Mouse (Mus musculus) monocyte, adult 2 months (primary cell): ENCODE measurements around the gene P2rx7.
"Not testable (repeated sequence)": the region's sequence is repeated elsewhere in the genome, so short reads cannot be mapped to it uniquely, and the experiment has no call there.

Experiments used
- DNase-seq, 2 experiments: peaks; one replicate each; pipeline ENCODE4 v3.0.0; 2022; ENCODE audit warnings: low spot score in 2 of 2, low read depth in 1 of 2

P2rx7 gene

GRCm38 (mm10) chr5:122645290-122645689, 1.6 kb downstream of the P2rx7 start:
- DNase-seq, result no peak

DNA sequence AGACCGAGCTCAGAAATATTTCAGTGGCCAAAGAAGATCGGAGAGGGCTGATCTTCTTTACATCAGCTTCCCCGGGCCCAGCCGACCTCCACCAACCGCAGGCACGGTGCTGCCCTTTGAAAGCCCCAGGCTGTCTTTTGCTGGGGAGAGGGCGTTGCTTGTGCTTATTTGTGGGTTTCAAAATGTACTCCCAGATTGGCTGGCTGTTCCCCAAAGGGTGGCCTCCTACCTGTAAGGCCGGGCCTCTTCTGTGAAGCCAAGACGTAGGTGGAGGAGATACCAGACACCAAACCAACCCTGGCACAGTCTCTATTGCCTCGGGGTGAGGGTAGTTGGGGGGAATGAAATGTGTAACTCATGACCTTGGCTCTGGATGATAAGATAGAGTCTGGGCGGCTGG, 2.3 kb downstream of the P2rx7 start:
- DNase-seq, result no peak

- no peak for DNase-seq
Measured at GRCm38 (mm10) chr5:122647256-122647924, 3.7 kb downstream of the P2rx7 start.

DNA sequence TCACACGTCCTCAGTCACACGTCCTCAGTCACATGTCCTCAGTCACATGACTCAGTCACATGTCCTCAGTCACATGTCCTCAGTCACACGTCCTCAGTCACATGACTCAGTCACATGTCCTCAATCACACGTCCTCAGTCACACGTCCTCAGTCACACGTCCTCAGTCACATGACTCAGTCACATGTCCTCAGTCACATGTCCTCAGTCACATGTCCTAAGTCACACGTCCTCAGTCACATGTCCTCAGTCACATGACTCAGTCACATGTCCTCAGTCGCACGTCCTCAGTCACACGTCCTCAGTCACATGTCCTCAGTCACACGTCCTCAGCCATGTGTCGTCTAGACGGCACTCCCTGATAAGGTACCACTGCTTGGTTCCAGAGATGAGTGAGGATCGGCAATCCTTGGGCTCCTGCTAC, 4.3 kb downstream of the P2rx7 start:
- not testable (repeated sequence) for DNase-seq

- no peak for DNase-seq
Measured at GRCm38 (mm10) chr5:122649264-122649663, 5.6 kb downstream of the P2rx7 start.

DNA sequence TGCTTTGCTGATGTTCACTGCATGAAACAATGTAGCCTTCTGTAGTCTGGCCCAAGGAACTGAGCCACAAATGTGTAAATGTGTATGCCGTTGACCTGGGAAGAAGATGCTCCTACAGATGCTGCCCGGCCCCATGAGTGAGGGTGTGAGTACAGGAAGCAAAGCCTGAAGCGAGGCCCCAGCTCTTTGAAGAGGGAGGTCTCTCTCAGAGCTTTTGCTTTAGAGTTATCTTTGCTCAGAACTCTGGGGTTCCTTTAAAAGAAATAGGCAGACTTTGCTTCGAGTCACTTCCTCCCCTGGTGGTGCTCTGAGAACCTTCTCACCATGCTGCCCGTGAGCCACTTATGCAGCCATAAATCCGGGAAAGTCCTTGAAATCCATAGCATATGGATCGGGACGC, 6.4 kb downstream of the P2rx7 start:
- DNase-seq, result no peak

- no peak for DNase-seq
Measured at GRCm38 (mm10) chr5:122652506-122652905, 8.8 kb downstream of the P2rx7 start.

GRCm38 (mm10) chr5:122653112-122653445, 9.4 kb downstream of the P2rx7 start:
- DNase-seq, result no peak

DNA sequence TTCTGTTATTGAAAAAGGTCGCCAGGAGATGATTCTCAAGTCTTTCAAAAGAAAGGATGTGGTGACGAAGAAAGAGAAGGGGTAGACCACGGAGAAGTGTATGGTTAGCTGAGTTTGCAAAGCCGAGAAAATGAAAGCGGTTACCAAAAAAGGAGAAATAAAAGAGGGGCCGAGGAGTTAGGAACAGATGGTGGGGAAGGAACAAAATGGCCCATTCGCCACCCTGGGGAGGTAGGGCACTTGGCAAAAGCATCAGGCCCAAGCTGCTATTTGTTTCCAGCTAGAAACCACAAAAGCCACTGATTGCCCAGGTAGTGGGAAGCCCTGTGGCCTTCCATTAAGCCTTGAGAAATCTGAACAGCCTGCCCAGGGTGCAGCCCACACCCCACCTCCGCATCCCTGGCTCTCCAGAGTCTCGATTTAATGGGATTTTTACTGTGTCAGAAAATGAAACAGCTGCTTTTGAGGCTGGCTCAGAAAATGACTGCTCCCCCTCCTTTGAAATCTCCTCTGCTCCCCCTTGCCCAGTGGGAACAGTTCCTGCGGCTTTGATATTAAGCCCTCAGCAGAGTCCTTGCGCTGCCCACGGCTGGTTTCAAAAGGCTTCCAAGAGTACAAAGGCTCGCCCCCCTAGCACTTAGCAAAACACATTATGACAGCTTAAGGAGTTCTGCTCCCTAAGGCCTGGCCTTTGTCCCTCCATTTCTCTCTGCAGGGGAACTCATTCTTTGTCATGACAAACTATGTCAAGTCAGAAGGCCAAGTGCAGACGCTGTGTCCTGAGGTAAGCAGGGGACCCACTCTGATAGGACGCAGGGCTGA, 9.9 kb downstream of the P2rx7 start:
- DNase-seq, result no peak

DNA sequence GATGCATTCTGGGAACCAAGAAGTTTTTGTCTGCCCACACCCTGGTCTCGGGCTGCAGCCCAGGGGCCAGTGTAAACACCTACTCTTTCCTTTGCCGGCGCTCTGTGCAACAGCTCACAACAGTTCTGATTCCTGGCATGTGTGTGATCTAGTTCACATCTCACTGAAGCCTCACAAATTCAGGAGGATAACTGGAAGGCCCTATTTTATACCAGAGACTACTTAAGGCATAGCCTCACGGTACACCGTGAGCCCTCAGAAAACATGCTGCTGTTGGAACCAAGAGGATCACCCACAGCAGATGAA, 10.5 kb downstream of the P2rx7 start:
- DNase-seq, result no peak

GRCm38 (mm10) chr5:122656808-122657207, 13.1 kb downstream of the P2rx7 start:
- DNase-seq, result no peak

- peak in 1 of 2 experiments; percentile 17 for DNase-seq
Measured at GRCm38 (mm10) chr5:122662501-122662900, 18.8 kb downstream of the P2rx7 start.

DNA sequence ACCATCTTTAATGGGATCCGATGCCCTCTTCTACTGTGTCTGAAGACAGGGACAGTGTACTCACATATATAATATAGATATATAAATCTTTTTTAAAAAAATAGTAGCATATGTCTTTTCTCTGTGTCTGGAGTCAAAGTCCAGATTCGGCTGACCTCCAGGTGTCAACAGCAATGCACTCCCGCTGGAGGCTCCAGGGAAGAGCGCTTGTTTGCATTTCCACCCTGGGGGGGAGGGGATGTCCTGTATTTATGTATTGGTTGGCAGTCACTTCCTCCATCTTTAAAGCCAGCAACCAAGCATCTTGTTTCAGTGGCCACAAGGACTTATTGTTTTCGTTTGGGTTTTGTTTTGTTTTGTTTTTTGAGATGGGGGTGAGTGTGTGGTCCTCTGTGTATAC, 21.3 kb downstream of the P2rx7 start:
- no peak for DNase-seq

- DNase-seq, result no peak
Measured at GRCm38 (mm10) chr5:122668981-122669897, 25.5 kb downstream of the P2rx7 start.

DNA sequence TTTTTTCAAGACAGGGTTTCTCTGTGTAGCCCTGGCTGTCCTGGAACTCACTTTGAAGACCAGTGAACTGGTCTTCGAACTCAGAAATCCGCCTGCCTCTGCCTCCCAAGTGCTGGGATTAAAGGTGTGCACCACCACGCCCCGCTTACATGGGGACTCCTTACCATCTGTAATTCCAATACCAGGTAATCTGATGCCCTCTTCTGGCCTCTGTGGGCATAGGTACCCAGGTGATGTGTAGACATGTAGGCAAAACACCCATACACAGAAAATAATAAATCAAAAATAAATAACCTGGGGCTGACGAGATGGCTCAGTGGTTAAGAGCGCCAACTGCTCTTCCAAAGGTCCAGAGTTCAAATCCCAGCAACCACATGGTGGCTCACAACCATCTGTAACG, 27.9 kb downstream of the P2rx7 start:
- DNase-seq, result not testable (repeated sequence)

DNA sequence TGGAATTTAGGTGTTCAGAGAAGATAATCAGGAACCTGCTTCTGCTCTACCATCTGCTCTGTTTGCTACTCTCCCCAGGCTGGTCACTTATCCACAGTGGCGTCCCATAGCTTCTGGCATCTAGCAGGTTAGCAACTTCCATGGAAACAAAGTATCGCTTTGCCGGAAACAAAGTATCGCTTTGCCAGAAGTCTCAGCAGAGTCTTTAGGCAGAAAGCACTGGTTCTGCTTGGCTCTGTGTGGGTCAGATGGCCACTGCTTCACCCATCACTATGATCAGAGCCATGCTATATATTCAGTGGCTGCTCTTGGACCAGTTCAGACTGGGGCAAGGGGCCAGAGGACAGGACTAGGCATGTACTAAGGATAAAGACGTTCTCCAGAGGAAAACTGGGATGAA, 28.6 kb downstream of the P2rx7 start:
- no peak for DNase-seq

- DNase-seq, result no peak
Measured at GRCm38 (mm10) chr5:122676002-122676401, 32.3 kb downstream of the P2rx7 start.

DNA sequence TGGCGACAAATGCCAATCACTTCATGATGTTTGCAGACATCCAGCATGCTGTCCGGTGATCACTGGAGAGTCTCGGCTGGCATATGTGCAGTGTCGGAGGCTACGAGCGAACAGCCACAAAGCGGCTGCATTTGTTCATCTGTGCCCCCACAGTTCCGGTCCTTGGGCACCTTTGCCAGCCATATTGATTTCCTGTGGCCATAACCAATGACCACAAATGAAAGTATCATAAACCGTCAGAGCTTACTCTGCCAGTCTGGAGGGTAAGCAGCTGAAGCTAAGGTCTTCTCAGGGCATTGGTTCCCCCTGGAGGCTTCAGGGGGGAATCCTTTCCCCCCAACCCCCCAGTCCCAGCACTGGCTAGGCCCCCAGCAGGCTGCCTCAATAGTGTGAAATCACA, 34.3 kb downstream of the P2rx7 start:
- no peak for DNase-seq

GRCm38 (mm10) chr5:122679881-122680280, 36.2 kb downstream of the P2rx7 start:
- DNase-seq, result no peak

GRCm38 (mm10) chr5:122681276-122681675, 37.6 kb downstream of the P2rx7 start:
- DNase-seq, result no peak

DNA sequence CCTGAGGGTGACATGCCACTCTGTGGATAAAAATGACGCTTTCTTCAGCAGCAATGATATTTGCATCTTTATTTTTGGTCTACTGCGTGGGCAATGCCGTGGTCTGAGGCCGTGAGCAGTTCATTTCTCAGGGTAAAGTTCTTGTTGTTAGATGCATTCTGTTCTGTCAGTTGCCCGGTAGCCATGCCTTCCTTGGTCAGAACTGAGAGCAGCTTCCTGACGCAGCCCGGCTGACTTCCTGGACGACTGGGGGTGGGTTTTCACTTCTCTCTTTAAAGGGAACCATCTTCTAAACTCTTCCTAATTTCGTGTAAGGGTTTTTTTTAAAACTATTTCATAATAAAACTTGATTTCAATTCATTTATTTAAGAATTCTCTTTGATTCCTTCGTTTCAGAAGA, 40.2 kb downstream of the P2rx7 start:
- DNase-seq, result peak in 1 of 2 experiments; percentile 37

DNA sequence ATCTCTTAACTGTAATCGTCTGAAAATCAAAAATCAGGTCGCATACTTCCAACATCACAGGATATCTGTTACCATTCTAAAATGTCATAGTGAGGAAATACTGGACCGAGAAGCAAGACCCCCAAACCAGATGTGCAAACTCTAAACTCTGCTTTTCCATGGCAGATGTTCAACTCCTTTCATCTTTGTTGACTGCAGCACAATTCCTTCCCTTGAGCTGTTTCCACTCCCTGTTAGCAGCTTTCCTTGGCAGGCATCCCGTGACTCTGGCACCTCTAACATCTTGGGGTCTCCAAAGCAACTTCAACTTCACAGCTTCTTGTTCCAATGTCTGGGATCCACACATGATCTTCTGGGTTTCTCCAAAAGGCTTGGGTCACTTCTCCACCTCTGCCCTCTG, 43.7 kb downstream of the P2rx7 start:
- no peak for DNase-seq
